Mouse (Mus musculus) thymus, postnatal 4 days (tissue): ENCODE measurements around the gene Eif2b1.

Source experiments
- DNase-seq: peaks from one replicate; pipeline ENCODE4 v3.0.0; 2021

Eif2b1 gene

GRCm38 (mm10) chr5:124541602-124541973, 37.3 kb downstream of the Eif2b1 start:
- DNase-seq, result no peak

DNA sequence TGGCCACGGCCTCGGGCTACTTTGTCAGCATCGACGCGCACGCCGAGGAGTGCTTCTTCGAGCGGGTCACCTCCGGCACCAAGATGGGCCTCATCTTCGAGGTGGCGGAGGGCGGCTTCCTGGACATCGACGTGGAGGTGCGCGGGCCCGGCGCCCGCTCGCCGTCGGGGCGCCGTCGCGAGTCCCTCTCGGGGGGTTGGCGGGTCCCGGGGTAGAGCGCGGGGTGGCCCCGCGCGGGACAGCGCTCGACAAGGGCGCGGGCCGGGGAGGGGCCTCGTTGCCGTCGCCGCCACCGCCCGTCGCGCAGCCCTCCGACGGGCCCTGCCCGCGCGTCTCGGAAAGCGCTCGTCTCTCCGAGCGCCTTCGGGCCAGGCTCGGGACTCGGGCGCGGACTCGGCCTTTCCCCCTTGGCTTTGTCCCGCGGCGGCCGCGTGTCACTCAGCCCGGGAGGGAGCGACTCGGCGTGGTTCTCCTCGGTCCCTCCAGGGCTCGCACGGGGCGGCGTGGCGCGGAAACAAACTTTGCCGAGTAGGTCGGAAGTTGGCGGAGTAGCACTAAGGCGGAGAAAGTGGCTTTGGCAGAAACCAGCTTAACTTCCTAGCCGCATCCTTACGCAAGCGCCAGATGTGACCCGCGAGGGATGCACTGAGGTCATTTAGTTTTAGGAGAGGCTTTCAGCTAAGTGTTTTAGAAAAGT, 37.9 kb downstream of the Eif2b1 start:
- DNase-seq, result peak; percentile 78

DNA sequence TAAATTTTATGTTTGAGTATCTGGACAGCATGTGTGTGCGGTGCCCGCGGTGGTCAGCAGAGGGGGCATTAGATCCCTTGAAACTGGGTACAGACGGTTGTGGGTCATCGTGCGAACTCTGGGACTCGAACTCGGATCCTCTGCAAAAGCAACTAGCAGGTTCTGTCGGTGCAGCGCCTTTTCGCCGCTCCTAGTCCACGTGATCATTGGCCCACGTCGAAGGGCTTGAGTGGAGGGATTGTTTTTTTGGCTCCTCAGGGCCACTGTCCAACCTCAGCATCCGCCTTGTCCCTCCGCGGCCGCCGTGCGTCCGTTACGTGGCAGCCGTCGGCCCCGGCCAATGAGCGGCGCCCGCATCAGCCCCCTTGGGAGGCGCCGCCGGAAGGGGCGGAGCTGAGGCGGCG, 38.5 kb downstream of the Eif2b1 start, which contains the start of gene Tmed2:
Gene Tmed2 (plus strand): TSS at position 313 of the 404 bp plus-strand sequence.
- DNase-seq, result peak; percentile 93

DNA sequence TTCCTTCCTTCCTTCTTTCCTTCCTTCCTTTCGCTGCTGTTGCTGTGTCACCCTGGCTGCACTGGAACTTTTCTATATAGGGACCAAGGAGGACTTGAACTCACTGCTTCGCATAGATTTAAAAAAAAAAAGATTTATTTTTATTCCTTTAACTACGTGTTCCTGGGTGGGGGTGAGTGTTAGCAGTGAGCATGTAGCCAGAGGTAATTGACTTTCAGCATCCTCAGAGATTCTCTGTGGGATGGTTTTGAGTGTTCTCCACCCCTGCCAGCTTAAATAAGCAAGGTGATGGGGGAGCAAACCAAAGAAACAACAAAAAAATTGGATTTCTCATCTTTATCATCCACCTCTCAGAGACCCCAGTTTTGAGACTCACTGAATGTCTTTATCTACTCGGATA, 39.0 kb downstream of the Eif2b1 start:
- DNase-seq, result no peak

DNA sequence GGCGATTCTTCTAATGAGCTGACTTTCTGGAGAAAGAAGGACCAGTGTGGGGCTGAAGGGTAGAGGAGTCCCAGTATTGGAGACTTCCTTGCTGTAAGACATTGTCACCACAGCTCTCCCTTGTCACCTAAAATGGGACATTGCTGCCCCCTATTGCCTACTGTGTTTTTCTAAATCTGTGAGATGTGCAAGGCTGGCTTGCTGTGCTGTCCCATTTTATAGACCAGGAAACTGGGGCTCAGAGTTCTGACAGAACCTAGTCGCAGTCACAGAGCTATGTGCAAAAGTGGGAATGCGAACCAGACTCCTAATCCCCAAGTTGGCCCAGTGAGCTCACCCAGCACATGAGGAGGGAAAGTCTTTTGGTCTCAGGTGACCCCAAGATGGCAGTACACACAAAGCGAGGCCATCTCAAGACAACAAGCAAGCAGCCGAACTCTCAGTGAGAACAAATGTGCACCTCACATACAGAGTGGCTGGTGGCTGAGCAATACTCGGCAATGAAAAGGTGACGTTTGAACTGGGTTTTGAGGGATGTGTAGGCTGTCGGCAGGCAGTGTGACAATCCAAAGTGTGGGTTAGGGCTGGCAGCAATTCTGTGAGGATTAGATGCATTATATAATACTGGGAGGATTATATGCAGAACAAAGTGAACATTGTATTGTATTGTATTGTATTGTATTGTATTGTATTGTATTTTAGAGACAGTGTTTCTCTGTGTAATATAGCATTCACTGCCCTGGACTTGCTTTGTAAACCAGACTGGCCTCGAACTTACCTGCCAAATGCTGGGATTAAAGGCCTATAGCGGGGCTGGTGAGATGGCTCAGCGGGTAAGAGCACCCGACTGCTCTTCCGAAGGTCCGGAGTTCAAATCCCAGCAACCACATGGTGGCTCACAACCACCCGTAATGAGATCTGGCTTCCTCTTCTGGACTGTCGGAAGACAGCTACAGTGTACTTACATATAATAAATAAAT, 39.8 kb downstream of the Eif2b1 start:
- DNase-seq, result peak; percentile 66

DNA sequence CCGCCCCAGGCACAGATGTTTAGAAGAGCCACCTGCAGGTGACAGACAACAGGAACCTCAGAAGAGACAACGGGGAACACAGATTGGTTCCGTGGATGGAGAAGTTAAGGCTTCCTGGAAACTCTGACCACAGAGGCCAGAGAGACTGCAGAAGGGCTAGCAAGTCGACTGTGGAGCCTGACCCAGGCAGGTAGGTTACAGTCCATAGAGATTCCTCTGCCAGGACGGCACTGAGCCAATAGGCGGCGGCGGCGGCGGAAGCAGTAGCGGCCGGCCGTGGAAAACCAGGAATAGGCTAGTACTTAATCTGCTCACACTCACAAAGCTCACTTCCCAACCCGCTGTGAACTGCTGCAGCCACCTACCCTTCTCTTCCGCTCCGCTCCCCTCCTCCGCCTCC, 42.2 kb downstream of the Eif2b1 start:
- DNase-seq, result peak; percentile 53

DNA sequence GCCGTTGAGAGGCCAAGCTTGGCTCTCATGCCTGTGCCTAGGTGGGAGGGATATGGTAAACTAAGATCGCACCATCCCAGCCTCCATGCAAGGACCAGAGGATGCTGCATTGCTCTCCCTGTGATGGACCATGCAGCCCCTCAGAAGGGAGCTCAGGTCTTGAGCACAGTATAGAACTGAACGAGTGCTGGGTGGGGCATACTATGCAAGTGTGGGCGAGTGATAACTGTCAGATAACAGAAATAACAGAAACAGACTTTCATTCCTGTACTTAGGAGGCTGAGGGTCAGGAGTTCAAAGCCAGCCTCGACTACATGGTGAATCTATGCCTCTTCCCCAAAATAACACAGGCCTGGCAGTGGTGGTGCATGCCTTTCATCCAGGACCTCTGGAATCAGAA, 43.9 kb downstream of the Eif2b1 start:
- no peak for DNase-seq

- no peak for DNase-seq
Measured at GRCm38 (mm10) chr5:124532451-124532850, 46.5 kb downstream of the Eif2b1 start.

GRCm38 (mm10) chr5:124531583-124531930, 47.4 kb downstream of the Eif2b1 start:
- DNase-seq, result no peak

DNA sequence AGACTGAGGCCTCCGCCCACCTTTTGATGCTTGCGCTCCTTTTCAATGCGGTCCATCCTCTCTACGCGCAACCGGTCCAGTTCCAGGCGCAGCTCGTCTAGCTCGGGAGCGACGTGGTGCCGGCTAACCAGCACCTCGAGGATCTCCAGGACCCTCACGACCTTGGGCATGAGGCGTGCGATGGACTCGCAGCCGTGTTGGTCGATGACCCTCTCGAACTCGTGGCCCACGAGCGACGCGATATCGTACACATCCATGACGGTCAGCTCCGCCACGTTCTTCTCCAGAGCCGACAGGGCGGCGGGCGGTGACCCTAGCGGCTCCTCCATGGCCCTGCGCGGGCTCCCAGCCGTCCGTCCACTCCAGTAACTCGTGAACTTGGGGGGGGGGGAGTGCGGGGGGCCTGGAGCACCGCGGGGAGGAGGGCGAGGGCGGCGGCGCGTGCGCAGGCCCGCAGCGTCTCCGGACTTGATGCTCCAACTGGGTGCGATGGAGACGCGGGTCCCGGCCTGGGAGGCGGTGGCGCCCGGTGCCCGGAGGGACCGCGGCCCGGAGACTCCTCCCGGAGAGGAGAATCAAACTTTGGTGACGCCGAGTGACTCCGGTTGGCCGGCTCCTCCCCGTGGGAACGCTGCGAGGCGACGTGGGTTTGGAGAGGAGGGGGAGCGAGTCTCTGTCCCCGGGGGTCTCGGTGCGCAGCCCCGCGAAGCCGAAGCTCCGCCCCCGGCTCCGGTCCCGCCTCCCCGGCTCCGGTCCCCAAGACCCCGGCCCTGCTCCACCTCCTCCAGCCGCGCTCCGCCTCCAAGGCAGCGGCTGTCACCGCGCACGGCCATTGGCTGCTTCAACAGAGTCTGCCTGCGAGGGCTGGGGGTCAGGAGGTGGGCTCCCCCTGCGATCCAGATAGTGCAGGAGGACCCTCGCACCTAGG, 48.0 kb downstream of the Eif2b1 start, which contains the start of gene Rilpl1:
Gene Rilpl1 (minus strand): TSS at position 737 of the 928 bp plus-strand sequence.
- DNase-seq, result peak; percentile 91

DNA sequence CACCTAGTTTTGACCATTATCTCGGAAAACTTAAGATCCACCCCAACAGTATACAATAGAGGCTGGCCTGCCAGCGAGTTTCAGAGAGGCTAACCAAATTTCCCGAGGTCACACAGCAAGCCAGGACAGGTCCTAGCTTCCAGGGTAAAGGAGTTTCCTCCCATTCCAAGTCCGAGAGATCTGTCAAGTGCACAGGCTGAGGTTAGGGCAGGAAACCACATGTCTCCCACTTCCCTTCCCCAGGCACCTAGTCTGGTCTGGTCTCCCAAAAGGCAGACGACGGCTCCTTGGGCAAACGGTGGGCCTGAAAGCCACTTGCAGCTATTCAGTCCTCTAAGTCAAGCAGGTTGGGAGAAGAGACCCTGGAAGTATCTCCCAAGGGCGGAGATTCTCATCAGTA, 49.2 kb downstream of the Eif2b1 start:
- no peak for DNase-seq

DNA sequence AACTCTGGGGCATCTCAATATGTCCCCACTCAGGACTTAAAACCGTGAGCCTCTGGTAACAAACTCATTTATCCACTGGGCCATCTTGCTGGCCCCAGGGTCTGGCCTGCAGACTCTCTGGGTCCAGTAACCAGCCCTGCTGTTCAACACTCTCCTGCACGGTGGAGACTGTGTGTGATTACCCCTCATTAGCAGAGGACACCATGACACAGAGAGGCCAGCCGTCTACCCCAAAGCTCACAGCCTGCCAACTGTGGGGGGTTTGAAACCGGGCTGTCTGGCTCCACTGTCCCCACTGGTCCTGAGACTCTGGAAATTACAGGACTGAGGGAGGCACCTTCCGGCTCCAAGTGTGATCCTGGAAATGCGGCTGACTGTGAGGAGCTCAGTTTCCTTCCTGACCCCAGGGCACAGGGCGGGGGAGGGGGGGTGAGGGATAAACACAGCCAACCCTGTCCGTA, 49.7 kb downstream of the Eif2b1 start:
- no peak for DNase-seq

GRCm38 (mm10) chr5:124528791-124529190, 50.1 kb downstream of the Eif2b1 start:
- DNase-seq, result no peak

DNA sequence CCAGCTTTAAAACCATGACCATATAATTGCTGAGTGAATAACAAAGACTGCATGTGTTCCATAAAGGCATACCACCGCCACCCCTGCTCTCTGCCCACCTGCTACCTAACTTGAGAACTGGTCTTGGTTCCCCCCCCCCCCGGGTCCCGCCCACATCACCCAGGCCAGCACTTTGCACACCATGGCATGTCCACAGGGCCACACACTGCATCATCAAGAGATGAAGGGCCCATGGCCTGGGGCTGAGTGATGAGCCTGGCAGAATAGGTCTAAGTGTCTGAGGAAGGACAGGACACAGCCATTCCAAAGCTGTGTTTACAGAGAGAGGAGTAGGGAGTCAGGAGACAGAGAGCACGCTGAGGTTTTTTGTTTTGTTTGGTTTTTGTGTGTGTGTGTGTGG, 50.6 kb downstream of the Eif2b1 start:
- no peak for DNase-seq

DNA sequence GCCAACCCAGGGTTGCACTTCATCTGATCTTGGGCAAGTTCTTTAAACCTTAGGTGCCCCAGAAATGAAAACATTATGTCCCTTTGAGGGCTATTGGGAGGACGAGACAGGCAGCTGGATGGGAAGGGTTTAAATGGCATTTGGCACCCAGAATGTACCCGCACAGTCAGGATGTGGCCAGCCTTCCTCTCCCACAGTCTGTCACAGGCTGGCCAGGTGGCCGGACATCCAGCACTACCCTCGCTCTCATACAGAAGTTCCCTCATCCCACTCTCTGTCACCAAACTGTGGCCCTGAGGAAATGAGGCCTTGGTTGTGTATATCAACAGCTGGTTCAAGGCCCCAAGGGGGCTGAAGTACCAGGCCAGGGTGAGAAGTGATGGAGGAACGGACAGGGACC, 54.0 kb downstream of the Eif2b1 start:
- DNase-seq, result no peak

DNA sequence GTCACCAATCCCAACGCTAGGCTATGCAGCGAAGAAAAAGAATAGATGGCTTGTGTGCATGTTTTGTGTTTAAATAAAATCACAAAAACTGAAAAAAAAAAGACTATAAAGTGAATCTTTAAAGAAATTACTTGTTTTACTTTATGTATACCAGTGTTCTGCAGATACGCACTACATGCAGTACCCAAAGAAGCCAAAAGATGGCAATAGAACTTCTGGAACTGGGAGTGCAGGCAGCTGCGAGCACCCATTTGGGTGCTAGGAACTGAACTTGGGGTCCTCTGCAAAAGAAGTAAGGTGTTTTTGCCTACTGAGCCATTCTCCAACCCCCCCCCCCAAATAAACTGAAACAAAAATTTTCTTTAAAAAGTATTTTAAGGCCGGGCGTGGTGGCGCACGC, 55.9 kb downstream of the Eif2b1 start:
- no peak for DNase-seq

DNA sequence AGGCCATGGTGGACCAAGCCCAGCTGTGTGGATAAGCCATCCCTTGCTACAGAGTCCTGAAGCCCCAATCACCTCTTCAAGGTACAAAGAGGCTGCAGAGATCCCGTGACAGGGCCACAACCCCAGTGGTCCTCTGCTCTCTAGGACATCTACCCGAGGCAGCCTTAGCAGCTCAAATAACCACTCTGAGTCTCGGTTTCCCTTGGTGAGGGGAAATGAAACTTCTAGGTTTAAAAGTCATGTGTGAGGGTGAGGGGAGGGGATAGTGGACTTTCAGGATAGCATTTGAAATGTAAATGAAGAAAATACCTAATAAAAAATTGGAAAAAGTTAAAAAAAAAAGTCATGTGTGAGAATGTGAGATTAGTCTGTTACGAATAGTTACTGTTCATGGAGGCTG, 57.3 kb downstream of the Eif2b1 start:
- DNase-seq, result no peak
